Mouse (Mus musculus): ENCODE data around the gene Slc25a10. TPM values are rescaled to one million over a fixed set of nuclear protein-coding genes. Genes with fewer than 3 reads are reported as not detected.

Slc25a10 gene
- polyA plus RNA-seq, 1 experiment from 2014 or later = 54.6 TPM

- Histone ChIP-seq H3K4me2 (no peak overlapping the region), H3K4me1 (replicated peaks) (peaks cover under 1% of the 10 kb centered on the region; the same call in 1 of the 2 replicates), H3K4me3 (replicated peaks) (no peak overlapping the region), H3K27me3 (no peaks in the 10 kb centered on the region), H3K36me3 (peaks cover 55% of the 10 kb centered on the region), H3K27ac (no peak overlapping the region), H3K9me3 (no peaks in the 10 kb centered on the region), H3K9ac (replicated peaks) (no peak overlapping the region)
- 90% methylated on average over 5 of the region's 5 CpGs for WGBS
- no peak for ATAC-seq (ENCODE audit: insufficient number of reproducible peaks, insufficient read depth, low FRiP score, low TSS enrichment, low read depth)
These were observed 7.3 kb downstream of the Slc25a10 start for GRCm38 (mm10) chr11:120498891-120499290.

GRCm38 (mm10) chr11:120499894-120500293 lies 8.3 kb downstream of the Slc25a10 start:
- 84% methylated on average over 6 of the region's 6 CpGs for WGBS
- peaks cover 46% of the 10 kb centered on the region for H3K36me3 ChIP-seq
- ATAC-seq (ENCODE audit: insufficient number of reproducible peaks, insufficient read depth, low FRiP score, low TSS enrichment, low read depth) = no peak

GRCm38 (mm10) chr11:120500357-120500756 lies 8.7 kb downstream of the Slc25a10 start:
- ATAC-seq (ENCODE audit: insufficient number of reproducible peaks, insufficient read depth, low FRiP score, low TSS enrichment, low read depth) = no peak
- no peaks in the 10 kb centered on the region; the same call in 1 of the 2 replicates for H3K4me1 ChIP-seq (replicated peaks)
- H3K9me3 ChIP-seq = no peaks in the 10 kb centered on the region
- 14% methylated on average over 3 of the region's 3 CpGs for WGBS
- no peak overlapping the region for H3K4me3 ChIP-seq (replicated peaks)
- no peaks in the 10 kb centered on the region for H3K27me3 ChIP-seq
- H3K4me2 ChIP-seq = no peak overlapping the region
- no peak overlapping the region for H3K9ac ChIP-seq (replicated peaks)
- H3K27ac ChIP-seq = no peak overlapping the region
- peaks cover 41% of the 10 kb centered on the region for H3K36me3 ChIP-seq

More at GRCm38 (mm10) chr11:120499894-120500293, 8.3 kb downstream of the Slc25a10 start:
- Histone ChIP-seq H3K27me3 (no peaks in the 10 kb centered on the region), H3K9ac (replicated peaks) (no peak overlapping the region), H3K4me1 (replicated peaks) (no peaks in the 10 kb centered on the region; the same call in 1 of the 2 replicates), H3K27ac (no peak overlapping the region), H3K9me3 (no peaks in the 10 kb centered on the region), H3K4me3 (replicated peaks) (no peak overlapping the region), H3K4me2 (no peak overlapping the region)

- Histone ChIP-seq H3K27me3 (no peaks in the 10 kb centered on the region), H3K4me3 (replicated peaks) (no peak overlapping the region), H3K27ac (no peak overlapping the region), H3K9me3 (no peaks in the 10 kb centered on the region), H3K9ac (replicated peaks) (no peak overlapping the region), H3K4me2 (no peak overlapping the region), H3K4me1 (replicated peaks) (no peaks in the 10 kb centered on the region; the same call in 1 of the 2 replicates), H3K36me3 (peaks cover 35% of the 10 kb centered on the region)
- ATAC-seq (ENCODE audit: insufficient number of reproducible peaks, insufficient read depth, low FRiP score, low TSS enrichment, low read depth) = no peak
- WGBS = 69% methylated on average over 6 of the region's 6 CpGs
These were observed 9.4 kb downstream of the Slc25a10 start for GRCm38 (mm10) chr11:120501018-120501417.

- Histone ChIP-seq H3K4me1 (replicated peaks) (no peaks in the 10 kb centered on the region; the same call in 1 of the 2 replicates), H3K36me3 (peaks cover 28% of the 10 kb centered on the region), H3K27me3 (no peaks in the 10 kb centered on the region), H3K9ac (replicated peaks) (no peak overlapping the region), H3K9me3 (no peaks in the 10 kb centered on the region), H3K4me3 (replicated peaks) (no peak overlapping the region), H3K4me2 (no peak overlapping the region), H3K27ac (no peak overlapping the region)
- 89% methylated on average over 4 of the region's 4 CpGs for WGBS
- no peak for ATAC-seq (ENCODE audit: insufficient number of reproducible peaks, insufficient read depth, low FRiP score, low TSS enrichment, low read depth)
These were observed 10.1 kb downstream of the Slc25a10 start for GRCm38 (mm10) chr11:120501701-120502100.

- H3K4me2 ChIP-seq = no peak overlapping the region
- no peak overlapping the region for H3K4me3 ChIP-seq (replicated peaks)
- H3K9ac ChIP-seq (replicated peaks) = no peak overlapping the region
- H3K9me3 ChIP-seq = no peaks in the 10 kb centered on the region
- WGBS = 90% methylated on average over 3 of the region's 3 CpGs
- ATAC-seq (ENCODE audit: insufficient number of reproducible peaks, insufficient read depth, low FRiP score, low TSS enrichment, low read depth) = no peak
- H3K4me1 ChIP-seq (replicated peaks) = peaks cover 5% of the 10 kb centered on the region; the same call in 1 of the 2 replicates
- no peaks in the 10 kb centered on the region for H3K36me3 ChIP-seq
- H3K27ac ChIP-seq = no peak overlapping the region
- H3K27me3 ChIP-seq = no peaks in the 10 kb centered on the region
These were observed 14.0 kb downstream of the Slc25a10 start for GRCm38 (mm10) chr11:120505661-120506060.

GRCm38 (mm10) chr11:120506899-120507298 lies 15.3 kb downstream of the Slc25a10 start:
- Histone ChIP-seq H3K27ac (no peak overlapping the region), H3K27me3 (no peaks in the 10 kb centered on the region), H3K4me1 (replicated peaks) (peaks cover 12% of the 10 kb centered on the region; the same call in 1 of the 2 replicates), H3K4me3 (replicated peaks) (no peak overlapping the region), H3K4me2 (no peak overlapping the region), H3K9ac (replicated peaks) (no peak overlapping the region), H3K9me3 (no peaks in the 10 kb centered on the region), H3K36me3 (no peaks in the 10 kb centered on the region)
- no peak for ATAC-seq (ENCODE audit: insufficient number of reproducible peaks, insufficient read depth, low FRiP score, low TSS enrichment, low read depth)
- WGBS = 55% methylated on average over 4 of the region's 4 CpGs

GRCm38 (mm10) chr11:120507611-120508289 lies 16.1 kb downstream of the Slc25a10 start:
- no peak for ATAC-seq (ENCODE audit: insufficient number of reproducible peaks, insufficient read depth, low FRiP score, low TSS enrichment, low read depth)
- Histone ChIP-seq H3K4me3 (replicated peaks) (no peak overlapping the region), H3K27ac (no peak overlapping the region), H3K9me3 (no peaks in the 10 kb centered on the region), H3K4me2 (no peak overlapping the region), H3K36me3 (no peaks in the 10 kb centered on the region), H3K4me1 (replicated peaks) (peaks cover 12% of the 10 kb centered on the region; the same call in 1 of the 2 replicates), H3K9ac (replicated peaks) (no peak overlapping the region), H3K27me3 (no peaks in the 10 kb centered on the region)
- WGBS = 78% methylated on average over 13 of the region's 13 CpGs

- Histone ChIP-seq H3K4me1 (replicated peaks) (peaks cover 12% of the 10 kb centered on the region; the same call in 1 of the 2 replicates), H3K27me3 (no peaks in the 10 kb centered on the region), H3K36me3 (no peaks in the 10 kb centered on the region), H3K9ac (replicated peaks) (no peak overlapping the region), H3K4me3 (replicated peaks) (no peak overlapping the region), H3K4me2 (no peak overlapping the region), H3K9me3 (no peaks in the 10 kb centered on the region), H3K27ac (no peak overlapping the region)
- no peak for ATAC-seq (ENCODE audit: insufficient number of reproducible peaks, insufficient read depth, low FRiP score, low TSS enrichment, low read depth)
- WGBS = 91% methylated on average over 9 of the region's 9 CpGs
These were observed 16.7 kb downstream of the Slc25a10 start for GRCm38 (mm10) chr11:120508290-120508870.

GRCm38 (mm10) chr11:120509940-120510339 lies 18.3 kb downstream of the Slc25a10 start:
- H3K9me3 ChIP-seq = no peaks in the 10 kb centered on the region
- peaks cover 12% of the 10 kb centered on the region; the same call in 1 of the 2 replicates for H3K4me1 ChIP-seq (replicated peaks)
- 45% methylated on average over 4 of the region's 4 CpGs for WGBS
- no peaks in the 10 kb centered on the region for H3K27me3 ChIP-seq
- ATAC-seq (ENCODE audit: insufficient number of reproducible peaks, insufficient read depth, low FRiP score, low TSS enrichment, low read depth) = no peak
- H3K9ac ChIP-seq (replicated peaks) = no peak overlapping the region
- 0 out of 2 replicates have a peak overlapping the region, but pooled peaks have one; percentile 8 for H3K27ac ChIP-seq
- H3K4me3 ChIP-seq (replicated peaks) = no peak overlapping the region
- H3K4me2 ChIP-seq = no peak overlapping the region
- no peaks in the 10 kb centered on the region for H3K36me3 ChIP-seq

- H3K4me1 ChIP-seq (replicated peaks) = peaks cover 12% of the 10 kb centered on the region; the same call in 1 of the 2 replicates
- H3K27ac ChIP-seq = 0 out of 2 replicates have a peak overlapping the region, but pooled peaks have one; percentile 45
- peak overlapping the region; percentile 50 for H3K4me2 ChIP-seq
- H3K36me3 ChIP-seq = no peaks in the 10 kb centered on the region
- 8% methylated on average over 16 of the region's 16 CpGs for WGBS
- no peaks in the 10 kb centered on the region for H3K9me3 ChIP-seq
- H3K27me3 ChIP-seq = no peaks in the 10 kb centered on the region
- H3K4me3 ChIP-seq (replicated peaks) = peak overlapping the region; percentile 27
- peak overlapping the region; percentile 55 for H3K9ac ChIP-seq (replicated peaks)
- ATAC-seq (ENCODE audit: insufficient number of reproducible peaks, insufficient read depth, low FRiP score, low TSS enrichment, low read depth) = no peak
These were observed 18.9 kb downstream of the Slc25a10 start for GRCm38 (mm10) chr11:120510375-120511030.
